Mouse (Mus musculus) heart, embryonic 14.5 days (tissue): ENCODE results near the gene Ndfip2. TPM values are rescaled to one million over a fixed set of nuclear protein-coding genes. Genes with fewer than 3 reads are reported as not detected.

ENCODE experiments used
- ATAC-seq: fragments of 200-750 bp; cut with Nextera tagmentation; 2 replicates; pipeline ENCODE4 v1.8.0; 2017; ENCODE audit warnings: low read depth, moderate TSS enrichment; ENCODE audit not compliant: insufficient number of reproducible peaks, insufficient read depth, low FRiP score
- H3K27ac ChIP-seq, 2 experiments: fragments of 200-500 bp in 1 of 2; fragments of 300-500 bp in 1 of 2; sonication (generic) in 1 of 2; replicated peaks in 1 of 2; 2 replicates each; pipeline ENCODE4 v1.5.1; 2012 to 2014; ENCODE audit warnings: low read depth in 2 of 2, low read length in 2 of 2, control low read depth in 1 of 2, mild to moderate bottlenecking in 1 of 2, mixed read lengths in 1 of 2; ENCODE audit not compliant: control insufficient read depth in 1 of 2, insufficient read depth in 1 of 2
- H3K27me3 ChIP-seq: fragments of 300-500 bp; sonication (generic); 2 replicates; pipeline ENCODE4 v1.6.1; 2014; ENCODE audit warnings: mild to moderate bottlenecking, low read length, control low read depth; ENCODE audit not compliant: control insufficient read depth, insufficient read depth
- H3K36me3 ChIP-seq: fragments of 300-500 bp; sonication (generic); 2 replicates; pipeline ENCODE4 v1.6.1; 2014; ENCODE audit warnings: mild to moderate bottlenecking, control low read depth, low read length, mixed read lengths; ENCODE audit not compliant: control insufficient read depth, insufficient read depth
- H3K4me1 ChIP-seq, 2 experiments: fragments of 200-500 bp in 1 of 2; fragments of 300-500 bp in 1 of 2; sonication (generic) in 1 of 2; 2 replicates each; pipeline ENCODE4 v1.6.1; 2012 to 2014; ENCODE audit warnings: low read length in 2 of 2, control low read depth in 1 of 2, mixed read lengths in 1 of 2; ENCODE audit not compliant: control insufficient read depth in 2 of 2, insufficient read depth in 2 of 2
- H3K4me2 ChIP-seq: fragments of 300-500 bp; sonication (generic); 2 replicates; pipeline ENCODE4 v1.6.1; 2014; ENCODE audit warnings: mild to moderate bottlenecking, low read length
- H3K4me3 ChIP-seq, 2 experiments: fragments of 200-500 bp in 1 of 2; fragments of 300-500 bp in 1 of 2; sonication (generic) in 1 of 2; 2 replicates each; pipeline ENCODE4 v1.5.1; 2012 to 2014; ENCODE audit warnings: low read length in 2 of 2, mild to moderate bottlenecking in 2 of 2, control low read depth in 1 of 2, low read depth in 1 of 2, moderate library complexity in 1 of 2; ENCODE audit not compliant: control insufficient read depth in 1 of 2, insufficient read depth in 1 of 2
- H3K9ac ChIP-seq: fragments of 300-500 bp; sonication (generic); 2 replicates; pipeline ENCODE4 v1.6.1; 2014; ENCODE audit warnings: mild to moderate bottlenecking, low read length
- H3K9me3 ChIP-seq: fragments of 300-500 bp; sonication (generic); 2 replicates; pipeline ENCODE4 v1.6.1; 2016; ENCODE audit warnings: low read length, control low read depth; ENCODE audit not compliant: control insufficient read depth
- WGBS: fragments of 180-500 bp; shearing (Covaris S2); extraction: QIAGEN DNeasy Blood & Tissue Kit; methylation state at CpG from one replicate; pipeline ENCODE4 v1.1.7; 2014; 5-methylcytosine and 5-hydroxymethylcytosine counted together
- polyA plus RNA-seq: library from polyadenylated mRNA; unstranded; fragments of >200 nt; fragmentation: Nextera tagmentation; extraction: Ambion mirVana; gene quantifications from 2 replicates; pipeline ENCODE4 v1.2.1, GENCODE M21; 2014

Ndfip2 gene
- polyA plus RNA-seq, 1 experiment from 2014 or later = 61.2 TPM

DNA sequence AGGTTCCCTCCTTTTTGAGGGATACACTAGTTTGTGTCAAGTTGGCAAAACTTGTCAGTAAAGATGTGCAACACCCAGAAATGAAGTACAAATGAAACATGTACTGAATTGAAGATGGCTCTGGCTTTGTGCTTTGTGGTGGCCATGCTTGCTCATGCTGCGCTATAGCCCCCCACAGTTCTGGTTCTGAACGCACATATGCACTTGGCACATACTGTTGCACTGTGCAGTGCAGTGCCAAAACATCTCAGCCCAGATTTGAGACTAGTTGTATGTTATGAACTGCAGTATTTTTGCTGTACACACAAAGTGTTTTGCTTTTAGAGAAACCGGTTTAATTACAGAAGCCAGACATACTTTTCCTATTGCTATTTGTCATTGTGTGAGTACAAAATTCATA, 25.7 kb downstream of the Ndfip2 start:
- ATAC-seq = no peak
- Histone ChIP-seq H3K9ac (no peak overlapping the region), H3K4me1 (no peaks in the 10 kb centered on the region), H3K27me3 (no peaks in the 10 kb centered on the region), H3K9me3 (no peaks in the 10 kb centered on the region), H3K36me3 (peaks cover 6% of the 10 kb centered on the region), H3K4me3 (no peak overlapping the region), H3K4me2 (no peak overlapping the region), H3K27ac (no peak overlapping the region)
- 97% methylated on average over 3 of the region's 3 CpGs for WGBS

DNA sequence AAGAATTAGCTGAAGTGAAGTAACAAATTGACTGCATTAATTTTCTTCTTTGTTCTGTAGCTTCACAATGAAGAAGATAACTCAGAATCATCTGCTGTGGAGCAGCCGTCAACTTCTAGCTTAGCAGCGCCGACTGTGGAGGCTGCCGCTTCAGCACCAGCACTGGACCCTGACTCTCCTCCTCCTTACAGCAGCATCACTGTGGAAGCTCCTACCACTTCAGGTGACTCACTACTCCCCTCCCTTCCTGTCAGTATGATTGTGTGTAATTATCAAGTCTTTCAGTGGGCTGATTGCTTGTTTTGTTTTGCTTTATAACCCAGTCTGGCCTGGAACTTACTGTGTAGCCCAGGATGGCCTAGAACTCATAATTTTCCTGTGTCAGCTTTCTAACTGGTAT, 29.2 kb downstream of the Ndfip2 start:
- Histone ChIP-seq H3K36me3 (peaks cover 15% of the 10 kb centered on the region), H3K4me2 (no peak overlapping the region), H3K27me3 (no peaks in the 10 kb centered on the region), H3K4me1 (no peaks in the 10 kb centered on the region), H3K9me3 (no peaks in the 10 kb centered on the region), H3K27ac (no peak overlapping the region), H3K4me3 (no peak overlapping the region), H3K9ac (no peak overlapping the region)
- WGBS = 91% methylated on average over 4 of the region's 4 CpGs
- no peak for ATAC-seq

DNA sequence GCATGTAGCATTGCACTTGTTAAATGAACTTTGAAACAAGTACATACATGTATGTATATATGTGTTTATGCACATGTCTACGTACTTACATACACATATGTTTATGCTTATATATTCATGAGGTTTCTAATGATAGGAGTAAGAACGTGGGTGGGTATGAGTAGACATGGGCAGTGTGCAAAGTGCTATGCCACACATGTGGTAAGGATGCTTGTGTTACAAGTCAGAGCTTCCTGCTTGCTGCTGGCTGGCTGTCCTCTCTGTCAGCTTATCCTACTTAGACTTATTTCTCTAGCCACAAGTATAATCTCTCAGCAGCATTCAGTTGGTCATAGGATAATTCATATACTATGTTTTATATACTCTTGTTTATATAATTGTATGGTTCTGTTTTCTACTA, 29.6 kb downstream of the Ndfip2 start:
- 92% methylated on average over 2 of the region's 2 CpGs for WGBS
- no peak for ATAC-seq
- no peak overlapping the region for H3K4me2 ChIP-seq
- H3K4me3 ChIP-seq = no peak overlapping the region
- peaks cover 19% of the 10 kb centered on the region for H3K36me3 ChIP-seq
- H3K9me3 ChIP-seq = no peaks in the 10 kb centered on the region
- H3K9ac ChIP-seq = no peak overlapping the region
- H3K27me3 ChIP-seq = no peaks in the 10 kb centered on the region
- no peak overlapping the region for H3K27ac ChIP-seq
- H3K4me1 ChIP-seq = no peaks in the 10 kb centered on the region

DNA sequence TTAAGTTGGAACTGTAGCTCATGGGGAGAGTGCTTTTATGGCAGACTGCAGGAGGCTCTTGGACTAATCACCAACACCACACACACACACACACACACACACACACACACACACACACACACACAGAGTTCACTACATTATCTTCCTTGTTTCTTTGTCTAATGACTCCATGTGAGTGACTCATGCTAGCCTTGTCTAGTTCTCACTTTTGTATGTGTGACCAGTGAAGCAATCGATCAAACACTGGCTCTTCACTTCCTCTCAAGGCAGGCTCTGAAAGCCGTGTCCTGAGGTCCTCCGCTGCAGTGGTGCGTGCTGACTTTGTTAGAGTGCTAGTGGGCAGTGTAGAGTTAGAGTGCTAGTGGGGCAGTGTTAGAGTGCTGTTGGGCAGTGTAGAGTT, 30.2 kb downstream of the Ndfip2 start:
- Histone ChIP-seq H3K27me3 (no peaks in the 10 kb centered on the region), H3K4me1 (no peaks in the 10 kb centered on the region), H3K27ac (no peak overlapping the region), H3K4me3 (no peak overlapping the region), H3K9me3 (no peaks in the 10 kb centered on the region), H3K9ac (no peak overlapping the region), H3K36me3 (peaks cover 22% of the 10 kb centered on the region), H3K4me2 (no peak overlapping the region)
- no peak for ATAC-seq
- 90% methylated on average over 4 of the region's 4 CpGs for WGBS

DNA sequence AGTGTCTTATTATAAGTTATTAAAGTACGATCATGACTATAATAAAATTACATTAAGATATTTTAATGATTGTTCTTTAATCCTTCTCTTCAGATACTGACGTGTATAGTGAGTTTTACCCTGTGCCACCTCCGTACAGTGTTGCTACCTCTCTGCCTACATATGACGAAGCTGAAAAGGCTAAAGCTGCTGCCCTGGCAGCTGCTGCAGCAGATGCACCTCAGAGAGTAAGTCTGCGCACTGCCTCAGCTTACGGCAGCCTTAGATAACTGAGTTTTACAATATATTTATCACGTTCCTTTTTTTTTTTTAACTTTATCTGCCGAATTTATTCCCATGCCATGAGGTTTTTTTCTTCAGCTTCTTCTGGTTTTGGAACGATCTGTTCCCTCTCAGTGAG, 33.8 kb downstream of the Ndfip2 start:
- H3K27me3 ChIP-seq = no peaks in the 10 kb centered on the region
- H3K9ac ChIP-seq = no peak overlapping the region
- 0 out of 4 replicates have a peak, but pooled peaks cover 0 to 4% of the 10 kb centered on the region in 2 experiments for H3K4me1 ChIP-seq
- peaks cover 34% of the 10 kb centered on the region for H3K36me3 ChIP-seq
- no peak for ATAC-seq
- no peak overlapping the region for H3K4me3 ChIP-seq
- 88% methylated on average over 9 of the region's 9 CpGs for WGBS
- no peak overlapping the region for H3K27ac ChIP-seq
- H3K4me2 ChIP-seq = no peak overlapping the region
- no peaks in the 10 kb centered on the region for H3K9me3 ChIP-seq

DNA sequence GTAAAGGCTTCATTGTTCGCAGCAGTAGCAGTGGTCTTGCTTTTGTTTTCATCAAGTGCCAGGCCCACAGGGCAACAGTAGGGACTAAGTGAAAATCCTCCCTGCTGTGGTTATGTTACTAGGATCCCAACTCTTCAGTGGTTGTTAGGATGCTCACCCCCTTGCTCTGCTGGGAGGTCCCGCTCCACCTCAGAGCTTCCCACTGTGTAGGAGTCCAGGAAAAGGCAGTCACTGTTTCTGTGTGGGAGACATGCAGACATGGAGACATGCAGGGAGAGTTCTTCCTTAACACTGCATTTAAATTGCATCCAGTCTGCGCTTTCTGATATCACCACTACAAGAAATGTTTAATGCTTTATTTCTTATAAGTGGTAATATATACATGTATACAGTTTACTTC, 35.4 kb downstream of the Ndfip2 start:
- H3K27ac ChIP-seq = no peak overlapping the region
- H3K27me3 ChIP-seq = no peaks in the 10 kb centered on the region
- no peaks in the 10 kb centered on the region for H3K9me3 ChIP-seq
- H3K4me3 ChIP-seq = no peak overlapping the region
- 89% methylated on average over 3 of the region's 3 CpGs for WGBS
- no peak overlapping the region for H3K9ac ChIP-seq
- no peak overlapping the region for H3K4me2 ChIP-seq
- 0 out of 4 replicates have a peak, but pooled peaks cover 0 to 4% of the 10 kb centered on the region in 2 experiments for H3K4me1 ChIP-seq
- ATAC-seq = no peak
- H3K36me3 ChIP-seq = peaks cover 33% of the 10 kb centered on the region

GRCm38 (mm10) chr14:105295820-105296582, 37.6 kb downstream of the Ndfip2 start:
- H3K27me3 ChIP-seq = no peaks in the 10 kb centered on the region

More at GRCm38 (mm10) chr14:105295820-105296582, 37.6 kb downstream of the Ndfip2 start:
- 0 out of 4 replicates have a peak, but pooled peaks cover 0 to 4% of the 10 kb centered on the region in 2 experiments for H3K4me1 ChIP-seq
- H3K36me3 ChIP-seq = peaks cover 33% of the 10 kb centered on the region
- no peak overlapping the region for H3K27ac ChIP-seq
- H3K9ac ChIP-seq = no peak overlapping the region
- no peak for ATAC-seq
- no peak overlapping the region for H3K4me3 ChIP-seq
- WGBS = 60% methylated on average over 6 of the region's 6 CpGs
- H3K4me2 ChIP-seq = no peak overlapping the region
- H3K9me3 ChIP-seq = no peaks in the 10 kb centered on the region
